Mouse (Mus musculus) large intestine, adult 2 months (tissue): ENCODE measurements around the gene Dpf1. TPM values are rescaled to one million over a fixed set of nuclear protein-coding genes. Genes with fewer than 3 reads are reported as not detected.

Experiments used
- DNase-seq: peaks from one replicate; pipeline ENCODE4 v3.0.0-alpha.2; 2012; ENCODE audit warnings: low read depth, low spot score
- WGBS: fragments of 180-500 bp; shearing (Covaris S2); methylation state at CpG from one replicate; pipeline ENCODE4 v1.1.7; 2018; 5-methylcytosine and 5-hydroxymethylcytosine counted together
- polyA plus RNA-seq: library from polyadenylated mRNA; depleted of rRNA; stranded (reverse); fragments of >200 nt; gene quantifications from 2 replicates; pipeline ENCODE4 v1.2.3, GENCODE M21; 2012

The Dpf1 gene
- polyA plus RNA-seq, 1 experiment, result 0.55 TPM

DNA sequence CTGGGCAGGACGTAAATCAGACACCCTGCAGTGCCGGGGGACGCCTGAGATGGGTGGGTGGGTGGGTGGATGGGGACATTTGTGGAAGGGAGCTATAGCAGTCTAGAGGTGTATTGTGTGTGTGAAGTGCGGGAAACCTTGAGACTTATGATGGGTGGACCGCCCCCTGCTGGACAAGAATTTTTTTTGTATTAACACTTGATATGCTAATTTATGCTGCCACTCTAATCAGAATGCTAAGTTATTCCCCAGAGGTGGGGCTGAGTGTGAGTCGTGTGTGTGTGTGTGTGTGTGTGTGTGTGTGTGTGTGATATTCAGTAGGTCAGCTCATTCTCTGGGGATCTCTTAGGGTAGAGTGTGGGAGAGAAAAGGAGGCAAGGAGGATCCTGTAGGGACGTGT lies 2.9 kb downstream of the Dpf1 start:
- whole genome bisulfite sequencing, result 40% methylated on average over 7 of the region's 7 CpGs
- DNase-seq, result no peak

DNA sequence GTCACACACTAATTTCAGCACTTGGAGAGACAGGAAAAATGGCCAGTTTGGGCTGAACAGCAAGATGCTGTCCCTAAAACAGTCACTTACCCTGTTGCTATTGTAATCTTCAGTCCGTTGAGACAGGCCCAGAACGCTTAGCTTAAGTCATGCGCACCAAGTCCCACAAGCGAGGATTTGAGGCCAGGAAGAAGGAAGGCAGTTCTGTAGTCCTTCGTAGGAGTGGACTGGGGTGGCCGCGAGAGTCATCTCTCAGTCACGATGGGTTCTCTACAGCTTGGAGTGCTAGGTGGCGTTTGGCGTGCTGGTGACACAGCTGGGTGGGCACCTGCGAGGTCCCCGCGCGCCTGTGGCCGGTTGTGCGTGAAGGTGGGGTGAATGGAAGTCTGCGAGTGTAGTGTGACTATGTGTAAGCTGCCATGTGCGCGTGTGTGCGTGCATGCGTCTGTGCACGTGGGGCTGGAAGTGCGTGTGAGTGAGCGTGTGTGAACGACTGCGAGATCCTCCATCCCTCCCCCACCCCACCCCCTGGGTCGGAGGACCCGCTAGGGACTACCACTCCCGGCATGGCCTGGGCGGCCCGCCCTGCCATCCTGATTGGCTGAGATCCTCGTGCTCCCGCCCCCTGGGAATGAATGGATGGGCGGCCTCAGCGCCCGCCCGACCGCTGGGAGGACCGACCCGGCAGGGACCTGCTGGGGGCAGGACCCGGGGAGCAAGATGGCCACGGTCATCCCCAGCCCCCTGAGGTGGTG lies 3.8 kb downstream of the Dpf1 start:
- DNase-seq, result no peak

DNA sequence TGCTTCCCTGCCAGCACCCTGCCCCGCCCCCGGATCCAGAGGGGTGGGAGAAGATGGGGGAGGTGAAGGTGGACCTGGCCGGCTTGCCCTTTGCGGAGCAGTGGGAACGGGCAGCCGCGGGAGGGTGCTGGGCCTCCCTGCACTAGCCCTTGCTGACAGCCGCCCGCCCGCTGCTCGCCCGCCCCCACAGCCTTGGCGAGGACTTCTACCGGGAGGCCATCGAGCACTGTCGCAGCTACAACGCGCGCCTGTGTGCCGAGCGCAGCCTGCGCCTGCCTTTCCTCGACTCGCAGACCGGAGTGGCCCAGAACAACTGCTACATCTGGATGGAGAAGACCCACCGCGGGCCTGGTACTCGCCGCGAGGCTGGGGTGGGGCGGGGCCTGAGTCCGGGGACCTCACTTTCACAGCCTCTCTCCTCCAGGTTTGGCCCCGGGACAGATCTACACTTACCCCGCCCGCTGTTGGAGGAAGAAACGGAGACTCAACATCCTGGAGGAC lies 5.5 kb downstream of the Dpf1 start:
- no peak for DNase-seq
- WGBS, result under 1% methylated on average over 36 of the region's 36 CpGs

More for the DNA sequence above, 3.8 kb downstream of the Dpf1 start:
- WGBS, result 2% methylated on average over 42 of the region's 42 CpGs

DNA sequence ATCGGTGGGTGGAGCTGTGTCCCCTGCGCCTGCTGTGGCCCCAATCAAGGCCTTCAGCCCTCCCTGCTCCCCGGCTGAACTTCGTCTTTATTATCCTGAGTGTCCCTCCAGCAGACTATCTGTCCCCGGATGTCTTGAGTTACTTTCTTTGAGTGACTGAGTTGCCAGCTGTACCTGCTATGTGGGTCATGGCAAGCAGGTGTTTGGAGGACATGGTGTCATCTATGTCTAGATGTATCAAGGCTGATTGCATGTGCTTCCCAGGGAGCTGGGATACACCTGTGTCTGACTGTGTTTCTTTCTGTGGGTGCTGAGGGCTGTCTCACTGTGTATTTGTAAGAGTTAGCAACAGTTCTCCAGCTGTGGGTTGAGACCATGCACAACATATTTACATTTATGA lies 6.0 kb downstream of the Dpf1 start:
- no peak for DNase-seq
- 3% methylated on average over 5 of the region's 5 CpGs for WGBS

DNA sequence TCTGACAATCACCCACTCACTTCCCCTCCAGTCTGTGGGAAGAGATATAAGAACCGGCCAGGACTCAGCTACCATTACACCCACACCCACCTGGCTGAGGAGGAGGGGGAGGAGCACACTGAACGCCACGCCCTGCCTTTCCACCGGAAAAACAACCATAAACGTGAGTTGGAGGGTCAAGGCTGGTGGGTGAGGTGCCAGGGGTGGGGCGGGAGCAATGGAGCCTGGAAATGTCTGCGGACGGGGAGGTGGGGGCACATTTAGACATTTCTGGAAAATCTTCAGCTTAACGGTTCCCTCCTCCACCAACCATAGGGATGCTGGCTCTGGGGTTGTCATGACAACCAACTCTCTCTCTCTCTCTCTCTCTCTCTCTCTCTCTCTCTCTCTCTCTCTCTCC lies 9.3 kb downstream of the Dpf1 start:
- no peak for DNase-seq
- WGBS, result 18% methylated on average over 9 of the region's 9 CpGs

DNA sequence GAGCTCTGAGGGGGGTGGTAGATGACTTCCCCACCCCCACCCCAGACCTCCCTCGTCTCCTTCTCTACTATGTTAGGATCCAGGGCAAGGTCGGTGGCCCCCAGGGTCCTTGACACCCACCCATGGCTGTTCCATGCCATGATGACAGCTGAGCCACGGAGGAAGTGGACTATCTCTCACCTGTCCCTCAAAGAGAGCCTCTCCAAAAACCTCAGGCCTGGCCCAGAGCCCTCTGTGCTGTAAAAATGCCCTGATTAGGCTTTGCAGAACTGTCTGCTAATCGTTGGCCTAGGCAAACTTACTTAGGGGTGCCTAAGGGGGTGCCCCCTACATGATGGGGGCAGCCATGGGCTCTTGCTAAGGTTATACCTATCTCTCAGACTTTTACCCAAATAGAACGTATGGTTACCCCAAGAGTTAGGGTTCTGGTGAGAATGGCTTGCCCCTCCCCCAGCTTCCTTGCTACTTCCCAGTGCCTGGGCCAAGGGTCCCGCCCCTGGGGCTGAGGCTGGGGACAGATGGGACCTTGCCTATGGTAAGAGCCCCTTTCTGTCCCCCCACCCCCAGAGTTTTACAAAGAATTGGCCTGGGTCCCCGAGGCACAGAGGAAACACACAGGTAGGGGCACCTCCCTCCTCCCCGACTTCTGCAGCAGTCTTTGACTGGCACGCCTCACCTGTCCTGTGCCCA lies 10.0 kb downstream of the Dpf1 start:
- 46% methylated on average over 9 of the region's 9 CpGs for WGBS
- no peak for DNase-seq

DNA sequence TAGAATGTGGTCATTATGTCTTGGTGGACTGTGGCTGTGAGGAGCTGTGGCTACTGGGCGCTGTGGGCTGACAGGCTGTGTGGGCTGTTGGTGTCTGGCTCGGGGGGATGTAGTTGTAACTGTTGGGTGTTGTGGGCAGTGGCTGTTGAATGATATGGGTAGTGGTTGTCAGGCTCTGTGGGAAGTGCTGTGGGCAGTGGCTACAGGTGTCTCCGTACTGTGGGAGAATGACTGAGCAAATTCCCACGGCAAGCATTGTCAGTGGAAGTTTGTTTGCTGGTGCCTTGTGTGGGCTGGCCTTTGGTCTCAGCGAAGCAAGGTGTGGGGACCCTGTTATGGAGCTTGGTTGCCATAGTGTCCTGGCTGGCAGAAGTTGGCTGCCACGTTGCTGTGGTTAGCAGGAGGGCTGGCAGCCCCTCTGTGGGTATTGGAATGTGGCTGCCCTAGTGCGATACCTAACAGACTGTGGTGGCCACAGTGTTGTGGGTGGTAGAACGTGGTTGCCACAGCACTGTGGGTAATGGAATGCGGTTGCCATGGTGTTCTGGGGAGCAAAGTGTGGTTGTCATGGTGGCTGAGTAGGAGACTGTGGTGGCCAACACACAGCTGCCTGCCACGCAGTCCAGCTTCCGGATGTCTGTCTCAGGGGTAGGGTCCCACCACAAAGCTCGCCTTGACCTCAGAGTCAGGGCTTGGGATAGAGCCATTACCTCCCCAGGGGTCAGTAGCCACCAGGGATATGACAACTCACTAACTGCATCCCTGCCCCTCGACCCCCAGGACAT lies 11.3 kb downstream of the Dpf1 start:
- 67% methylated on average over 13 of the region's 13 CpGs for WGBS
- DNase-seq, result no peak

DNA sequence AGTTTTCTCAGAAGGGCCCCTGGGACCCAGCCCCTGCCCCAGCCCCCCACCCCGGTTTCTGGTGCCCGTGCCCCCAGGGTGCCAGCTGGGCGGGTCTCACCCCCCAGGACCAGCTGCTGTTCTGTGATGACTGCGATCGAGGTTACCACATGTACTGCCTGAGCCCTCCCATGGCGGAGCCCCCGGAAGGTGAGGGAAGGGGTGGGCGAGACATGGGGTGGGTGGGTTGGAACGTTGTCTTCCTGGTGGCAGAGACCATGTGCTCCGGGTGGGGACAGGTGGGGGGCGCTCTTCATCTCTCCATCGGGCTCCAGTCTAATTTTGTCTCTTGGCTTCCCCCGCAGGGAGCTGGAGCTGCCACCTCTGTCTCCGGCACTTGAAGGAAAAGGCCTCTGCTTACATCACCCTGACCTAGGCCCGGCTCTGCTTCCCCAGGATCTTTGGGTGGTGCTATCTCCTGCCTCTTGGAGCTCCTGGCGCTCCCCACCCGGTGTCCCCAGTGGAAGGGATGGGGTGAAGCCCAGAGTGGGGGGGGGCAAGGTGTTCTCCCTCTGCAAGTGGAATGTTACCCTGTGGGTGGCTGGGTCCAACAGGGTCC lies 12.5 kb downstream of the Dpf1 start:
- no peak for DNase-seq
- whole genome bisulfite sequencing, result 71% methylated on average over 17 of the region's 17 CpGs

DNA sequence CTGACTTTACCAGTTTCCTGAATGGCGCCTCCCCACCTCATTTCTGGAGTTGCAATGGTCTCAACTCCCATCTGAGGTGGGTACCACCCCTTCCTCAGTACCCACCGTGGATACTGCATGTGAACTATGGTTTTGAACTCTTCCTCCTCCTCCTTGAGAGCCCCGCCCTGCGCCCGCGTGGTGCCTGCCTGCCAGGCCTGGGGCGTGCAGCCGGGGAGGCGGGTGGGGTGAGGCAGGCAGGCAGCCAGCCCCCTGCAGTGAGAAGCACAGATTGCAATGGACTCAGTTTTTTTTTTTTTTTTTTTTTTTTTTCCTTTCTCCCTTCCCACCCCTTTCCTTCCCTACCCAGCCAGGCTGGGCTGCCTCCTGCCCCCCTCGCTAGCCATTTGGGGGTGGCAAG lies 13.2 kb downstream of the Dpf1 start:
- WGBS, result 8% methylated on average over 10 of the region's 10 CpGs
- no peak for DNase-seq

DNA sequence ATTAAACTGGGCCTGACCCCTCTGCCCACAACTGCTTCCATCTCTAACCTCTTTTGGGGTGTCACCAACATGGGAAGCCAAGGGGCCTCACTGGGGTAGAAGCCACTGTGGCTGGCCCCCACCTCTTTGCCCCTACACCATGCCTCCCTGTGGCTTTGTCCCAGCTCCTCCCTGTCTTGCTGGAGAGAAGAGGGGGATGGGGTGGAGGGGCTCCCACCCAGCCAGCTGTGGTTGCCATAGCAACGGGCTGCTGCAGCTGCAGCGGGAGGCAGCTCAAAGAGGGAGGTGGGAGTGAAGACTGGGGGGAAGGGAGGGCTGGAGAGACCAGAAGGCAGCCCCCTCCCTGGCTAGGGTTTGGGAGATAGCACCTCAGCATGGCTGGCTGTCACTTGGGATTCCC lies 13.8 kb downstream of the Dpf1 start:
- DNase-seq, result no peak
- 3% methylated on average over 2 of the region's 2 CpGs for WGBS

DNA sequence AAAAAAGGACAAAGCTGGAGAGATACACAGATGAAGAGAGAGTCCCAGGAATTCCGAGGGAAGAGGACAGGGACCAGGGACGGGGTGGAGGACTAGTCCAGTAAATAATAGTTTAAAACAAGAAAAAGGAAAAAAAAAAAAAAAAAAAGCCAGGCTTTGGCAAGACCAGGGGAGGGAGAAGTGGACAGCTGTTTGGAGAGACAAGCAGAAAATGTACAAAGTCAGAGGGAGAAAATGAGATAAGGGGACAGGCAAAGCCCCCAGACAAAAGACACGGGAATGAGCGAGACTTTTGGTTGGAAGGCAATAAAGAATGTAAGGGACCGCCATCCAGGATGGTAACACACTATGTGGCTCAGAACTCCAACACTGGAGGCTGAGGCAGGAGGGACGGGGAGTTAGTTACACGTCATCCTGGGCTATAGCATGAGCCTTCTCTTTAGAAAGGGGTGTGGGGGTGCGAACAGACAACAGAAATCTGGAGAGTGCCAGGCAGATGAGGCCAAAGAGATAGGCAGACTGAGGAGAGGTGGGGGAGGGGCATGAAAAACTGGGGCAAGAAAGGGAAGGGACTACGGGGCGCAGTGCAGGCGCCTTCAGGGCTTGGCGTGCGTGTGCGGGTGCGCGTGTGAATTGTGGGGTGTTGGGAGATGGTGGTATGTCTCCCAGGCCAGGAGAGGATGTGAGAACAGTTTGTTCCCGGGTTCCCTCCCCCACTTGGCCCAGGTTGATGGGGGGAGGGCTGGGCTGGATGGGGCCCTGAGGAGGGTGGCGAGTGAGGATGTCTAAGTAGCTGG lies 14.6 kb downstream of the Dpf1 start:
- no peak for DNase-seq
- 9% methylated on average over 18 of the region's 18 CpGs for WGBS

DNA sequence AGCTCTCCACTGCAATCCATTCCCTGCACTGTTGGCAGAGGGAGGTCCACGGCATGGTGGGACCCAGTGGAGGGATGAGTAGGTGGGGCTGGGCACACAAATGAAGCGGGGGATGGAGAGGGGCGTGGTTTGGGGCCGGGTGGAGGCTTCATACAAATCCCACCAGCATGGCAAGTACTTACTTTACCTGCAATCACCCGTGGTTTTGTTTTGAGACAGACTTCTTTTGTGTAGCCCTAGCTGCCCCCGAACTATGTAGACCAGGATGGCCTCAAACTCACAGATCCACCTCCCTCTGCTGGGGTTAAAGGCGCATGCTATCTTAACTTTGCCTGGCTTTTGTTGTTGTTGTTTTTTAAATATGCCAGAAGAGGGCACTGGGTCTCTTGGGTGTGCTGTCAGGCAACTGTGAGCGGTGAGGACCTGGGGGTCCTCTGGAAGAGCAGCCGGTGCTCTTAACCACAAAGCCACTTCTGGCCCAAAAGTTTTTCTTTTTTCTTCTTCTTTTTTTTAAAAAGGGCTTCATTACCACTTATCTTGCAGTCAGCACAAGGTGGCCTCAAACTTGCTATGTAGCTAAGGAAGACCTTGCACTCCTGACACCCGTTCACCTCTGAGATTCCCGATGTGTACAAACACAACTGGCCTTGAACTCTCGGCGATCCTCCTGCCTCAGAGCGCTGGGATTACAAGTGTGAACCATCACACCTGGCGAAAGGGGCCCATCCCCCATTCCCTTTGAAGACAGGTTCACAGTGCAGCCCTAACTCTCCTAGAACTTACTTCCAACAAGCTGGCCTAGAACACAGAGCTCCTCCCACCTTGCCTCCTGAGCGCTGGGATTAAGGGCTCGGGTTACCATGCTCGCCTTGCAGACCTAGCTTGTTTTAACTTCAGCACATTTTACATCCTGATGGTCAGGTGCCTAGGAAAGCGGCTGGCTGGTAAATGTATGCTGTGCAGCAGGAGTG lies 15.9 kb downstream of the Dpf1 start:
- DNase-seq, result no peak
- WGBS, result 40% methylated on average over 19 of the region's 19 CpGs

DNA sequence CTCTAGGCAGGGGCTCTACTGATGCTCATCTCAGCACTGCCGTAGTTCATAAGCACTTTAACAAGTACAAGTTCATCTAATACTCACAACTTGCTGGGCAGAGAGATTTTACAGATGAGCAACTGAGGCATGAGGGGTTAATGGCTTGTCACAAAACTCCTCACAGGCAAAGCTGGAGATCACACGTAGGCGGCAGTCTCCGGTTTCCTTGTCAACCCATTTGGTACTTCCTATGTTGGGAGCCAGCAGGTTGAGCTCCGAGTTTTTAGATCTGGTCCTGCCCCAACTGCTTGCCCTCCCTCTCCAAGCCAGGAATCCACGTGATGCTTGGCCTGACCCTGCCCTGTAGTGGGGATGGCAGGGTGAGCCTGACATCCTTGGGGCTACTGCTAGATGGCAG lies 23.3 kb downstream of the Dpf1 start:
- no peak for DNase-seq
- 88% methylated on average over 6 of the region's 6 CpGs for WGBS

DNA sequence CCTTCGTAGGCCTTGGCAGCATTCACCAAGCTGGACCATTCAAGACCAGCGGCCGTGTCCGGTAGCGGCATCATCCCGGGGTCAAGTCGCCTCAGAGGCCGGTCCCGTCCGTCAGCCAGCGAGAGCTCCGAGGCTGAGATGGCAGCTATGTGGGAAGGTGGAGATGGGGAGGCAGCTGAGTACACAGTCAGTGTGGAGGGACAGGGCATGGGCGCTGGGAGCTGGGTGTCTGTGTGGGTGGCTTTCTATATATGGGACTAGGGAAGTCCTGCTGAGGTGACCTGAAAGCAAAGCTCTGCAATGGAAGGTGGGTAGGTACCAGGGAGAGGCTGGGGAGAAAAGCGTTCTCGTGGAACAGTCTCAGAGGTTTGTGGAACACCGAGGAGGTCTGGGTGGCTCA lies 25.2 kb downstream of the Dpf1 start:
- no peak for DNase-seq
- 94% methylated on average over 16 of the region's 16 CpGs for WGBS

DNA sequence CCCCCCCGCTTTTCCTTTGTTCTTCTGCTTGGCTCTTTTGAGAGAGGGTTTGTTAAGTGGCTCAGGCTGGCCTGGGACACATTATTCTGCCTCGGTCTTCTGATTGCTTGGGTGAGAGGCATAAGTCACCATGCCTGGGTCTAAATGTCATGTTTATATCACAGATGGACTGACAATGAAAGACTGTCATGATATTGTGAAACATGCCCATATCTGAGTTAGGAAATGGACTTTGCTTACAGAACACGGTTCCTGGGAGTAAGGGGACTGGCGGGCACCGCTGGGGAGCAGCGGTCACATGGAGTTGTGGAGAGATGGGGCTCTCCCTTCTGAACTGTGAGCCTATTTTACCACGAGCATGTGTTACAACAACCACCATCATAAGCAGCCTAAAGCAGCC lies 30.4 kb downstream of the Dpf1 start:
- DNase-seq, result no peak

DNA sequence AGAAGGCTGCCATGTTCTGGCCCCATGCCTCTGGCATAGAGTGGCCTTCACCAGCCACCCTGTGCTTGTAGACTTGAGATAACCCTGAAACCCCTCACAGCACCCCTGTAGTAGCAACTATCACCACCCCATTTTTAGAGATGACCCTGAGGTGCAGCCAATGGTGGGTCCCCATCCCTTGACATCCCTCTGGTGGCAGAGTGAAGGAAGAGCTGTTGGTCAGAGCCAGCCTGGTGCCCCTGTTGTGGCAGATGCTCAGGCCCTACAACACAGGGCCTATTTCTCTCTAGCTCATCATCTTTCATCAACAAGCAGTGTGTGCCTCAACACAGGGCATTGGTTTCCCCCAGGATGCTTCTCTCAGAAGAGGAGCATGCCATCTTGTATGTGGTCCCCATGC lies 31.5 kb downstream of the Dpf1 start:
- DNase-seq, result no peak

More for the DNA sequence above, 30.4 kb downstream of the Dpf1 start:
- 82% methylated on average over 7 of the region's 7 CpGs for WGBS

DNA sequence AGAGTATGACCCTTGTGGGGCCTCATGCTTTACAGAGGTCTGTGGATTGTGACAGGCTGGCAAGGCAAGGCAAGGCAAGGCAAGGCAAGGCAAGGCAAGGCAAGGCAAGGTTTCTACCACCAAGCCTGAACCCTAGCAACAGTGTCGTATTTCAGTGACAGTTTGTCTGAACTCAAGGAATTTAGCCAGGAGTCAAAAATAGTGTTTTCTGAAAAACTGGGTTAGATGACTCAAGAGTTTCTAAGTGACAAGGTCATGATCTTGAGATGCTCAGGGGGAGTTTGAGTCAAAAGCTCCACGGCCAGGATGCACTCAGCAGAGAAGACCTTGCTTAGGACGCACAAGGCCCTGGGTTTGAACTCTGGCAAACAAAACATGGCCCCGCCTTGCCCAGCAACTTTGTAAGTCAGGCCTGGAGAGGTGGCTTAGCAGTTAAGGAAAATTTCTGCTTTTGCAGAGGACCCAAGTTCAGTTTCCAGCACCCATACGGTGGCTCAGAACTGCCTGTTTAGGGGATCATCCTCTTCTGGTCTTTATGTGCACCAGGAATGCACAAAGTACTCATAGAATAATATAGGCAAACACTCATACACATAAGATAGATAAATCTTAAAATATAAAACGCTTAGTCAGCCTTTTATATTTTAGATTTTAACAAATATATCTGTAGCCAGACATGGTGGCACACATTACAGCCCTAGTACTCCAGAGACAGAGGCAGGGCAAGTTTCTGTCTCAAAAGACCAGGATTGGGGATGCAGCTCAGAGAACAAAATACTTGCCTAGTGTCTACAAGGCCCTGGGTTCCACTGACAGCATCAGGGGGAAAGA lies 32.3 kb downstream of the Dpf1 start:
- DNase-seq, result no peak
- 86% methylated on average over 6 of the region's 6 CpGs for WGBS
